Mouse (Mus musculus) common myeloid progenitor, adult 5-6 weeks (primary cell): ENCODE data around the gene Olfr1396. TPM values are rescaled to one million over a fixed set of nuclear protein-coding genes. Genes with fewer than 3 reads are reported as not detected.
A peak's percentile ranks its signal among the peaks of the same experiment; 100 is the strongest.

Experiments
- ATAC-seq: replicated peaks from 2 replicates; pipeline ENCODE4 v1.8.0; 2016; ENCODE audit warnings: low read depth, mild to moderate bottlenecking, moderate TSS enrichment, inconsistent platforms; ENCODE audit not compliant: poor library complexity, severe bottlenecking
- total RNA-seq: library from RNA; stranded (forward); fragments of 200-1000, 187-1606 nt; gene quantifications from 2 replicates; pipeline ENCODE4 v1.2.3, GENCODE M21; 2017

The Olfr1396 gene
- total RNA-seq = not detected in 2 replicates

DNA sequence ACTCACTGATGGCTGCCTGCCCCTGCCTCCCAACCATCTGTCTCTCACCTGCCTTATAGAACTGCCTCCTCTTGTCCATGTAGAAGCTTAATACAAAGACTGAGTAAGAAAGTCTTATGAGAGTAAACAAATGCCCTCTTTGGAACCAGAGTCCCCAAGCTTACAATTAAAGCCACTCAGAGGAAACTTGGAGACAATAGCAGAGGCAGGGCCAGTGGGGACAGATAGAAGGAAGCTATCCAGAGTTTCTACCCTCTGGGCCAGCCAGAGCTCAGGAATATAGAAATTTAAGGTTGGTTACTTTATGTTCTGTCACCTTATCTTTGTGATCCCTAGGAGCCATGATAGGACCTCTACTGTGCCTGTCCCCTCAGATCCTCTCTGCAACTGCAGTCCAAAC is at the start of gene Olfr1396:
TSS of gene Olfr1396 (minus strand) at position 101 of the 400 bp plus-strand sequence.
- no peak for ATAC-seq

DNA sequence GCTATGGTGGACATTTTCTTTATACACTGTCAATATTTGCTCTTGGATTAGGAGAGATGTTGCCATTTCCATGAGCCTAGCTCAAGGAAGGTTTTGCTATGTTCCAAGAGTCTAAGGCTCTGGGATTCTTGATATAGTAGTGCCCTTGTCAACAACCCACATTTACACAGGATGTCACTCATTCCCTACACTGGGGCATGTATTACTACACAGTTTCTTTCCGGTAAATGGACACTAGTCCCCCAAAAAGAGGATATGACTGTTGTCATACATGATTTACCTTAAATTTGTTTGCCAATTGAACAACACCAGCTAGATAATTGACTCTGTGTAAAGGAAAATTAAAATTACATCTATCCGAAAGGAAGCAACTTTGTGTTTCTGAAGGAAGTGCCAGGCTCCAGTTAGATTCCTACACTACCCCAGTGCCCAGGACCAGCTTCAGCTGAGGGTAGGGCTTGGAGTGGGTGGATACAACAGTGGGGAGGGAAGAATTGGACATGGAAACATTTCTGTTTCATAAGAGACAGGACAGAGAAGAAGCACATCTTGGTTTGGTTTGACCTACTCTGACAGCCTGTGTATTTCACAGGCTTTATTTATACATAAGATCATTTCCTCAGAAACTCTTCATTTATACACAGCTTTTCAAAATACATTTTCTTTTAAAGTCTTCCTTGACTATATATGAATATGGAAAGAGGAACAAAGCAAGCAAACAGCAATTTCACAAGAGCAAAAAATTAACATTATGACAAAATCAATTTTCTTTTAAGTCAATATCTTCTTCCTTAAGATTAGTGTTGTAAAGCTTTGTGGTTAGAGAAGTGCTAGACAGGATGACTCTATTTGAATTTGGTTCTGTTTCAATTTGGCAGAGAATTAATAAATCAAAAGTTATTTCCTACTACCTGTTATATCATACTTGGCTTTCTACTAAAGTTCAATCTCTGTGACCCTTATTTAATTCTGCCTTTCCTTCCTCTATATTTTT is 42.4 kb upstream of the Olfr1396 start:
- ATAC-seq = 0 out of 2 replicates have a peak, but pooled peaks have one; percentile 32

DNA sequence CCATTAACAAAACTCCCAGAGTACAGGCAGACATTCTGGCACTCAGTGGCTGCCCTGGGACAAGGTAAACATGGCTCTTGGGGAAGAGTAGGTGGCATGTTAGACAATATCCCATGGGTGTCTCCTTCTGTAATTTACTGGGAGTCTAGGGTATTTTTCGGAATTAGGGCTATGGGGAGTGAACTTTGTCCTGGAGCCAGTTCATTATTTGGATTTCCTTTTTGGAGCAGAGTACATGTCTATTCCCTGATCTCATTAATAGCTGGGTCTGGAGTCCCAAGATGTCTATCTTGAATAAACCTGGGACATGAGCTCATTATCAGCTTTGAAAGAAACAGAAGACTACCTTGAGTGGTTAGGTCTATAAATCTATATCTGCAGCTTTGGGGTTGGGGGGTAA is 39.4 kb upstream of the Olfr1396 start, which contains the start of gene Olfr1394:
TSS of gene Olfr1394 (plus strand) at position 301 of the 400 bp plus-strand sequence.
- no peak for ATAC-seq

DNA sequence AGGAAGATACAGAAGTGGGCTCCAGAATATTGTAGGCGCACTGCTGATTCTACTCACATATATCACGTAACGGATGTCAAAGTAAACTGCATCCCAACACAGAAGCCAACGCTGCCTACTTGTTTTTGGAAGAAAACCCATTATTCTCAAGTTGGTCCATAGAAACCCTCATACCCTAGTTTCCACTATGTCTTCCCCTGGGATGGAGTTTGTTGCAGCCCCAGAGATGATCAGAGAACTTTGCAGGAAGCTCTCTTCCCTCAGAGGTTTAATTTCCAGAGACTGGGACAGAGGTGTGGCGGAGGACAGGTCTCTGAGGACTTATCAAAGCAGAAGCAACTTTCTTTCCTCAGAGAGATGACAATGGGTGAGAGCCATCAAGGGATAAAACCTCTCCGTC is 27.3 kb upstream of the Olfr1396 start, which contains the start of gene Olfr1395:
TSS of gene Olfr1395 (plus strand) at position 301 of the 400 bp plus-strand sequence.
- ATAC-seq = no peak

DNA sequence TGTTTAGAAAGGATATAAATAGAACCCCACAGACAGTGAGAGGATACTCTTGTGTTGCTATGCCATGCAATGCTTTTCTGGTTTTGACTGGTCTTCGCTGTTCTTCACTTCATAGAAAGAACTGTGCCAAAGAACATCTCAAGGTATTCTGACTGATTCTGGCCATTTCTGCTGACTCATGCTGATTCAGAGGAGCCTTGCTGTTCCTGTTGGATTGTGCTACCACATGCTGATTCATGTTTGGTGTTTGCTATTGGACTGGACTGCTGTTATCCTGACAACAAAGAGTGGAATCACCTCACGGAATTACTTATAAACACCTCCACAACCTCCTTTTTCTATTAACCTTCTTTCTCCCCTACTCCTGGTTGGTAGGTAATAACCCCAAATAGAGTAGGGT is 9.5 kb upstream of the Olfr1396 start:
- no peak for ATAC-seq

DNA sequence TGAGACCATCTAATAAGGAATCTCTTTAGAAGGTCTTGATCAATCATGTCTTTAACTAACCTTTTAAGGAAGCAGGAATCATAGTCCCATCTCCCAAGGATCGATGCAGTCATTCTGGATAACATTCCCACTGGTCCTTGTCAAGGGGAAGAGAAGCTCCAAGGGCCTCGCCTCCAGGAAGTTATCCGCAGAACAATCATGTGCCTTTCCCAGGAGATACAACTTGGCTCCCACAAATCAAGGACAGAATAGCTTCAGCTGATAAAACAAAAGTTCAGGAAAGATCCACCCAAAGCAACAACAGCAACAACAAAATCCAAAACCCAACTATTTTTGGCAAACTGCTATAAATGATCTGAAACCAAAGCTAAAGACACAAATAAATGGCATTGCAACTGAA is 5.0 kb upstream of the Olfr1396 start:
- ATAC-seq = no peak

- no peak for ATAC-seq
Measured at GRCm38 (mm10) chr11:49114158-49114557, 516 bp downstream of the Olfr1396 start.

DNA sequence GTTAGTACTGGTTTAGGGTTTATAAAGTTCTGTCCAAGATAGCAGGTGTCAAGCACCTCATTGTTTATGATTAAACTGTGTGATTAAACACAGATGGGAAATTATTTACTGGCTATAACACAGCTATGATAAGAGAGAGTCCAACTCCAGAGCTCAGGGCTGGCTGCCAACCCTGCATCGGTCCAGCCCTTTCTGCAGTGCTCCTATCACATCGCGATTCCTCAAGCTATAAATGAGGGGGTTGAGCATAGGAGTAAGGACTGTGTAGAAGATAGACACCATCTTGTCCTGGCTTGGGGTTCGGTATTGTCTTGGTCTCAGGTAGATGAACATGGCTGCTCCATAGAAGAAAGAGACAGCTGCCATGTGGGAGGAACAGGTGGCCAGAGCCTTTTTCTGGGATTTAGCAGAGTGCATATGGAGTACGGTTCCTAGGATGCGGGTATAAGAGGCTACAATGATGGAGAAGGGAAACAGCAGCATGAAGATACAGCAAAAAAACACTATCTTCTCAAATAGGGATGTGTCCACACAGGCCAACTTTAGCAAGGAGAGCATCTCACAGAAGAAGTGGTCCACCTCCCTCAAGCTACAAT is 2.0 kb downstream of the Olfr1396 start:
- no peak for ATAC-seq

DNA sequence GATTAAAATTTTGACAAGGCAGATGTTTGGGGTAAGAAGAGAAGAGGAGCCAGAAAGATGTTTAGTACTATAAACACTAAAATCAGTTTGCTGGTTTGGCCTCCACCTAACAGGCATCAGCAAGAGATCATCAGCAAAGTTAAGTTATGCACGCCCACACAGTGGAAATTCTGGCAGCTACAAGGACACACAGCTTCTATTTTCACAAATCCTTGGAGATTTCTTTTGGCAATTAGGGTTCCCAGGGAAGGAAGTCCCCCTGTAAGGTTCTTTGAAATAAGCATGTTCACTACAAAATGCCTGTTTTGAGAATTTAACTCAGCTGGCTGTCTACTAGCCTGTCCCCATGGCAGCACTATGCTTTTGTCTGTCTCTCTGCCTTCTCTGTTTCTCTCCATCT is 3.7 kb downstream of the Olfr1396 start:
- ATAC-seq = no peak

GRCm38 (mm10) chr11:49108833-49109232 is 5.8 kb downstream of the Olfr1396 start:
- peak; percentile 72 for ATAC-seq

GRCm38 (mm10) chr11:49107650-49108537 is 6.8 kb downstream of the Olfr1396 start:
- no peak for ATAC-seq

DNA sequence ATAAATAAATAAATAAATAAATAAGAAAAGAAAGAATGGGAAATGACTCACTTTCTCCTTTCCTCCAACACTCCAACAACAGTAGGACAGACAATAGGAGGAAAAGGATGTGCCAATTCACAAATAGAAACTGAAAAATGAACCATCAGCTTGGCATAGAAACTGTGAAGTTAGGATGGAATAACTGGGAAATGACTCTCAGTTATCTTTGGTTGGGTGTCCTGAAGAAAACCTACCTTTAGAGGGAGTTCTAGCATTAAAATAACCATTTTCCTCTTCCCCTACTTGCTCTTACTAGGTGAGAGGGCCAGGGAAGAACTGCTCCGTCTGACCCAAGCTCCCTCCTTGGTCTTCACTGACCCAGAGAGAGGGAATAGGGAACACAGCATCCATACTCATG is 8.9 kb downstream of the Olfr1396 start:
- no peak for ATAC-seq

DNA sequence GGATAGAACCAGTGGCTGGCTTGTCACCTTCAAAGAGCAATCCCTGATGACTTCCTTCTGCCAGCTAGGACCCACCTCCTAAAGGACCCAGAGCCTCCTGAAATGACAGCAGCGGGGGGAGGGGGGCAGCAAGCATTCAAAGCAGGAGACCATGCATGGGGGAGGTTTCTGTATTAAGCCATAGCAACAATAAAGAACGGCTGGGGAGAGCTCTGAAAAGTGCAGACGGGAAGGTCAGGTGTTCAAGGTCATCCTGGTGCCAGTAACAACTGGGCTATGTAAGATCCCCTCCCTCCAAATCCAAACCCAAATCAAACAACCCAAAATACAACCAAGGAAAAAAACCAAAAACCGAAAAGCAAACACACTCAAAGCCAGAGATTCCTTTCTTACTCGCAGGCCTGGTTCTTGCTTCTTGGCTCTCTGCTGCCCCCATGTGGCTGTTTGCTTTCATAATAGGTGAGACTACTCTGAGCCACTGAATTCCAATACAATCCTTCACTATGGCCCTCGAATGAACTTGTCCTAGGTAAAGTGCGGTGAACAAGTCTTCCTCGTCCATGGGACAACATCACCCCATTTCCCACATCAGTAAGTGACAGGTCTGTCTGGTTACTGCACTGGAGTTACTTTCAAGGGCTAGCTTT is 11.5 kb downstream of the Olfr1396 start:
- peak; percentile 69 for ATAC-seq

DNA sequence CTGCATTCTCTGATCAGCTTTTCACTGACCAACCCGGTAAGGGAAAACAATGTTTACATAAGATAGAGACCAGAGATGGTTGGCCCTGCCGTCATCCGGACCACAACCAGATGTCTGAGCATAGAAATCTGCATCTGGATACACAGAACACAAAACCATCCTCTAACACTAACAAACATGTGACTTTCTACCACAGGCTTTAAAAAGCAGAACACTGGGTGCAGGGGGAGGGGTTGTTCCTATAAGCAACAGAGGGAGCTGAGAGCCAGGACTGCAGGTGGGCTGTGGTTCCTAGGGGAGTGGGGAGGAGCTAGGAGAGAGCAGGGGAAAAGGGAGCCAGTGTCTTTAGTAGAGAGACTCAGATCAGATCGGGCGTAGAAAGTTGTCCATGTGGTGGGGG is 13.2 kb downstream of the Olfr1396 start:
- ATAC-seq = peak; percentile 67

DNA sequence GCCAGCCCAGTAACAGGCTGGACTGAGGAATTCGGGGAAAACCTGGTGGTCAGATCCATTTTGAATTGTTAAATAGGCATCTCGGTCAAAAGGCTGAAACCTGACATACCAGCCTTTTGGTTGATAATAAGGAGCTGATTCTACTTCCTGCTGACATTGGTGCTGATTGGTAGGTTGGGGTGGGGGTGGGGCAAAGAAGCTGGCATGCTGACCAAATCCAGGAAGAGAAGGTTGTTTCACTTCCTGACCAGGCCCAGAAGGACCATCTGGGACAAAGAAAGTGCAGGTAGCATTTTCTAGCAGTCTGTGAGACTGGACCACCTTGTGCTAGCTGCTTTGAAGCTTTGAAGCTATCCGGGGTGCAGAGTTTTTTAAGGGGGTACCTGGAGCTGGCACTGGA is 14.3 kb downstream of the Olfr1396 start:
- ATAC-seq = peak; percentile 58

GRCm38 (mm10) chr11:49095367-49095766 is 19.3 kb downstream of the Olfr1396 start:
- no peak for ATAC-seq

DNA sequence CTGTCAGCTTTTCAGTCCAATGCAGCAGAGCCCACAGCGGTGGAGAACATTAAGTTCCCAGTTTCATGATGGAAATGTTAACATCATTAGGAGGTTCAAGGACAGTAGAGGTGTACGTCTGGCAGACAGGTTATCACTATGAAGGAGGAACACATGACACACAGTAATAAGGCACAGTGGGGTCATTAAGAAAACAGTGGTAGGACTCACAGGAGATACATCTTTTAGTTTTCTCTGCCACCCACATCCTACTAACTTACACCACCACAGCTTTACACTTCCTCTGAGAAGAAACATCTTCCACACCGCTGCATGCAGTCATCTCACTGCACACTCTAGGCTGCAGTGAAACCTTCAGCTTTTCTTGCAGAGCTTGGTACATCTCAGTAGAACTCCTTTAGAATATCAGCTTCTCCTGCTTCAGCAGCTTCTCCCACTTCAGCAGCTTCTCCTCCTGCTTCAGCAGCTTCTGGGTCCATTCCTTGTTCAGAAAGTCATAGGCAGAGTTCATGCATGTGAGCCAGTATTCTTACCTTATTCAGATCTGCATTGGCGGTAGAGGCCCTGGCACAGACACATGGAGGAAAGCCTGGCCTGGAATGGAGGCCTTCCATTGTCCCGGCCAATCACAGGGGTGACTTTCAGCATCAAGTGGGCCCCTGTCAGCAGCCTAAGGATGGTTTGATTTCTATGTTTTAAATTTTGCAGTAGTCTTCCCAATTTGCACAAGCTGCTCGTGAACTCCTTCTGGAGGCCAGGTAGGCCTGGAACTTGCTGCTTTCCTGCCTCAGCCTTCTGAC is 20.6 kb downstream of the Olfr1396 start:
- no peak for ATAC-seq

GRCm38 (mm10) chr11:49092786-49093185 is 21.9 kb downstream of the Olfr1396 start:
- ATAC-seq = peak; percentile 51

DNA sequence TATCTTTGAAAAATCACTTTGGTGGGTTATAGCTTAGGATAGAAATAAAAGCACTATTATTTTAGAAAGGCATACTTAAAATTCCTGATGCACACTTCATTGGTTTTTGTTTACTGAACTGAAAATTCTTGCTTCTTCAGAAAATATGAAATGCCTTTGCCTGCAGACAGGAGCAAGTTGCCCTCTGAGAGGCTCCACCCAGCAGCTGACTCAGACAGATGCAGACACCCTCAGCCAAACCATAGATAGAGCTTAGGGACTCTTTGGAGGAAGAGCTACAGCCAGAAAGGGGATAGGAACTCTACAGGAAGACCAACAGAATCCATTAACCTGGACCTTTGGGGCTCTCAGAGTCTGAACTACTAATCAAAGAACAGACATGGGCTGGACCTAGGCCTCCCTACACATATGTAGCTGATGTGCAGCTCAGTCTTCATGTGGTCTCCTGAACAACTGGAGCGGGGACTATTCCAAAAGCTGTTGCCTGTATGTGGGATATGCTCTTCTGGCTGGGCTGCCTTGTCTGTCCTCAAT is 22.6 kb downstream of the Olfr1396 start:
- no peak for ATAC-seq
